Mouse (Mus musculus): Measurements from ENCODE around the gene Mipol1. TPM values are rescaled to one million over a fixed set of nuclear protein-coding genes. Genes with fewer than 3 reads are reported as not detected.

Mipol1 gene
- polyA plus RNA-seq, 2 experiments from 2014 or later, result 7.7 to 7.9 TPM

- ATAC-seq, result no peak
Measured at GRCm38 (mm10) chr12:57530474-57530873, 300.2 kb downstream of the Mipol1 start.

- ATAC-seq, result no peak
Measured at GRCm38 (mm10) chr12:57534517-57534878, 304.3 kb downstream of the Mipol1 start.

DNA sequence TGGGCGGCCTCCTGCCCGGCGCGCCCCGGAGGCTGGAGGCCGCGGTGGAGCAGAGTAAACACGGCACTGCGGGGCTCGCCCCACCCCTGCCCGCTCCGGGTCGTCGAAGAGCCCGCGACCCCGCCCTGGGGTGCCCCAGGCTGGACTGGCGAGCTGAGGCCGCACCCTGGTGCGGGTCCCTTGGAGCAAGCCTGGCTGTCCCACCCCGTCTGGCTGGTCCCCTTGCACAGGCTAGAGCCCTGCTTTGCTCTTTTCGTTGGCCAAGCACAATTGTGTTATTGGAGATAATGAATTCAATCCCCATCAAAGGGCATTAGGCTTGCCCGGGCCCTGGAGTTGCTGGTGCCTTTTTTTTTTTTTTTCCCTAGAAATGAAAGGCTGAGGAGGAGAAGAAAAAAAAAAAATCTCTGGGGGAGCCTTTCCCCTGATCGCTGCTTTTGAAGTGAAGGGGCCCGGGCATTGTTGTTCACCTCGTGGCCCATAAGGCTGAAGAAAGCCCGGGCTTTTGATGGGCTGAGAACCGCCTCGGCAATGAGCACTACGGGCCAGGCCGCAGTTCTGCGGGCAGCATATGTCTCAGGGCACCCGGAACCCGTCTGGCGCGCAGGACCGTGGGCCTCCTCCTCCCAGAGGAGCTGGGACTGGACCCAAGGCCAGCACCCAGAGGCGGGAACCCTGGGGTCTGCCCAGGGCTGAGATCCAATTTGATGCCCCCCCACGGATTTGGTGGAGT lies 304.8 kb downstream of the Mipol1 start:
- no peak for ATAC-seq

DNA sequence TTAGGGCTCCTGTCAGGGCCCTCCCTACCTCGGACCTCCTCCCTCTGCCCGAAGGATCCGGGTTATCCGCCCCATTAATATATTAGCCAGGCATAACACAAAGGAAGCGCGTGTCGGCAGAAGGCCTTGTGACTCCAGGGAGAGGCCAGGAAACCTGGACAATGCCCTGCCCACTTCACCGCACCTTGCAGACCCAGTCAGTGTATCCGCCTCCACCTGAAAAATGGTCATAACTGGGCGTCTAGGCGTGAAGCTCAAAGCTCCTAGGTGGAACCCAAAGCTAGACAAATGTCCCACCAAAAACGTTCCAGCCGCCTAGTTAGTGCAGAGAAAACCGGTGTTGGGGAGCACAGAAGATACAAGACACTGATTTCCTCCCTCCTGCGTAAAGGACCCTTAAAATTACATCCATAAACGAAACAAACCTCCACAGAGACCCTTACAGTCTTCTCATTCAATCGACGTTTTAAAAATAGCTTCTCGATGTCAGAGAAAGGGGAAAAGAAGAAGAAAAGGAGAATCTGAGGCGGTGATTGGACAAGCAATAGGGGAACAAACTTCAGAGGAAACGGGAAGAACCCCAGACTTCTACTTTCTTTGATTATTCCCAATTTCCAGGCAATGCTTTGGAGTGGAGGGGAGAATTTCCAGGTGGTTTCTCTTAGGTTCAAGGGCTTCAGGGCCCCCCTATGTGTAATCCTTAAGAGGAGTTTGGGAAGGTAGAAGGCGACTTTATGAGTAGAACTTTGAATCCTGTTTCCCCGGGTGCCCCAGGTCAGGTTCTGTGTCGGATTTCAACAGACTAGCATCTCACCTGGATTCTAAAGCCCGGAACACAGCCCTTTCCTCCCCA lies 306.1 kb downstream of the Mipol1 start:
- ATAC-seq, result no peak

- no peak for ATAC-seq
Measured at GRCm38 (mm10) chr12:57536909-57537670, 306.9 kb downstream of the Mipol1 start.

GRCm38 (mm10) chr12:57537791-57538587 lies 307.8 kb downstream of the Mipol1 start:
- no peak for ATAC-seq

DNA sequence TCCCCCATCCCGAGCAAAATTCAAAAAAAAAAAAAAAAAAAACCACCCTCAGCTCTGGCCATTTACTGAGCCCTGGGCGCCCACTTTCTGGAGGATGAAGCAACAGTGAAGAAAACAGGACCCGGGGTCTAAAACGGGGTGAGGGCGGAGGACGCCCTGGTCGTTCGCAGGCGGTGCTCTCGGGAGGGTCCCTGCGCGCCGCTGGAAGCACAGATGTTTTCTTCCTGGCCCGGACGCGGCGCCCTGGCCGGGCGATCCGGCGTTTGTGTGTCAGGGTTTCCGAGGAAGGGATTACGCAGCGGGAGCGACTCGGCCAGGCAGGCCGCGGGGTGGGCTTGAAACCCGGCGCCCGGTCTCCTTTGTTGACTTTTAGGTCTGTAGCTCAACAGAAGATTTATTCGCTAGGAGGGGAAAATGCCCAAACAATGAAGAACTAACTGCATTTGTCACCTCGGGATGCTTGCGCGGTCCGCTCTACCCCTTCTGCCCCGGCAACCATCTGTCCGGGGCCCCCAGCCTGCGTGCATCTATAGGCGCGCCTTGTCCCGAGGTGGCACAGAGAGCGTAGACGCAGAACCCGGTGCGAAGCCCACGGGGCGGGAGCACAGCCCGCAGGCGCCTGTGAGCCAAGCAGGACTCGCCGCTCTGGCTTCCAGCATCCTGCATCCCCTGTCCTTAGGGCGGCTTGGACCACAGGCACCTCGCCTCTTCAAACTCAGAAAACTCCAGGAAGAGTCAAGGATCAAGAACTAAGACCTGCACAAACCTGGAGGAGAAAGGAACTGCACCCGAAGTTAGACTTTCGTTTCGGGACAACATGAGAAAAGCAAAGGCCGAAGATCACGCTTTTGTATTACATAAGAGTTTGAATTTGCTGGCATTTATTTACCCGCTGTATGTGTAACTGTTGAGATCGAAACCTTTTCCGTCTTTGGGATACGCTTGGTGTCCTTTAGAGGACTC lies 308.6 kb downstream of the Mipol1 start:
- no peak for ATAC-seq

- ATAC-seq, result no peak
Measured at GRCm38 (mm10) chr12:57539551-57539985, 309.3 kb downstream of the Mipol1 start.

- ATAC-seq, result no peak
Measured at GRCm38 (mm10) chr12:57541118-57541517, 310.9 kb downstream of the Mipol1 start.

GRCm38 (mm10) chr12:57541931-57542745 lies 311.9 kb downstream of the Mipol1 start:
- ATAC-seq, result no peak

- no peak for ATAC-seq
Measured at GRCm38 (mm10) chr12:57542746-57543626, 312.8 kb downstream of the Mipol1 start.

GRCm38 (mm10) chr12:57543627-57543991 lies 313.4 kb downstream of the Mipol1 start:
- ATAC-seq, result no peak

DNA sequence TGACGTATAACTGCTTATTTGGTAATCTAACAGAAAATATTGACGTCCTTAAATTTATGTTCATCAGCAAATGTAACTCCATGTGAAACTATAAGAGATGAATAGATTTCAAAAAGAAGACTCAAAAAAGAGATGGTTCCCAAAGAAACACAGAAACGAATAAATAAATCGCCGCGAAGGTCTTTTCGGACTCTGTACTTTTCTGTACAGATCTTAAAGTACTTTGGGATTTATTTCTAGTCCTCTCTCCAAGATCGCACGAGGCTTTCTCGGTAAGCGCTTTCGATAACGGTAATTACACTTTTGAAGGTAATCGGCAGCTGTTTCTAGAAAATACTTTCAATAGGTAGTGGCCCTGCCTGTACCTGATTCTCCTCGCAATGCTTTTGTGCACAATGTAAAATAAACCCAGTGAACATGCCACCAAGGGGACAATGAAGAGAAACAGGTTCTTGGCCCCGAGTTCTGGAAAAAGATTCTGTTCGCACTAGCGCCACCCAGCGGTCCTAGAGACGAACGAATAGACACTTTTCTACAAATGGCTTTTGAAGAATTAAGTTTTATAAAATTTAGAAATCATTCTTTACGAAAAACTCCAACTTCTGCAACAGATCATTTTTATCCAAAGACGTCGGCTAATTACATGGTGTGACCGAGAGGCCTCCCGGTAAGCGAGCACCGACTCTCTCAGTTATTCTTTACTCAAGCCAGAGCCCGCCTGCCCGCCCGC lies 314.6 kb downstream of the Mipol1 start:
- no peak for ATAC-seq

DNA sequence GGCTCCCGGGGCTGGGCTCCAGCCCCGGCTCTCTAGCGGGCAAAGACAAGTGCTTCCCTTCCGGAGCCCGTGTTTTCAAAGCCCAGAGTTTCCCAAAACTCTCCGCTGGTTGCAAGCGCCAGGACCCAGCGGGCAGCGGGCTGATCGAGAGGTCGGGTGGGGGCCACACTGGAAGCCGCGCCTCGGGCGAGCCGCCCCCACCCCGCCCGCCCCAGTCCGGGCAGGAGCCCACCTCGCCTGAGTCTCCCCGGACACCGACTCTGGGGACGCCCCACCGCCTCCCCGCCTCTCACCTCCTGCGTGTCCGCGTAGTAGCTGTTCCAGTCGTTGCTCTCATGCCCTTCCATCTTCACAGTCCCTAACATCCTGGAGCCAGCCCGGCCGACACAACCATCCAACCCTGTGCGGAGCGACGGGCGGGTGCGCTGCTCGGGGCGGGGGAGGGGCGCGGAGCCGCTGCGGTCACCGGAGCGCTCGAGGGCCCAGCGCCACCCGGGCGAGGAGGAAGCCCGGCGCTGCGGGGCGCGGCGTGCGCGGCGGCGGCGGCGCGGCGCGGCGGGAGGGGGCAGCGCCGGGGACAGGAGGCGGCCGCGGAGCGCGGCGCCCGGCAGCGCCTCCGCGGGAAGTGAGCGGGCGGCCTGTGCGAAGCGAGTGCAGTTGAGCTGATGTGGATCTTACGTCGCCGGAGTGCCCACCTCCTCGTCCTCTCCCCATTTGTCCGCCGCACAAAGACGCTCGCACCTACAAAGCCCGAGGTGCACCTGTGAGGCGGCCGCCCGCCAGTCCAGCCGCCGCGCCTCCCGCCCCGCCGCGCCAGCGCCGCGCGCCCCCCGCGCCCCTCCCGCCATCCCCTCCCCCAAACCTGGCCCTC lies 315.4 kb downstream of the Mipol1 start:
- no peak for ATAC-seq
